Mouse (Mus musculus) brain, adult 2 months (tissue): ENCODE measurements at regions not wholly inside any gene's neighbourhood (a gene's known extent, or its start where the extent isn't known, plus 50 kb on each side); places are given as distances from the start of the nearest gene placed in this dataset.

Experiments
- DNase-seq: peaks from one replicate; pipeline ENCODE4 v3.0.0; 2011; ENCODE audit warnings: low read depth, low spot score

DNA sequence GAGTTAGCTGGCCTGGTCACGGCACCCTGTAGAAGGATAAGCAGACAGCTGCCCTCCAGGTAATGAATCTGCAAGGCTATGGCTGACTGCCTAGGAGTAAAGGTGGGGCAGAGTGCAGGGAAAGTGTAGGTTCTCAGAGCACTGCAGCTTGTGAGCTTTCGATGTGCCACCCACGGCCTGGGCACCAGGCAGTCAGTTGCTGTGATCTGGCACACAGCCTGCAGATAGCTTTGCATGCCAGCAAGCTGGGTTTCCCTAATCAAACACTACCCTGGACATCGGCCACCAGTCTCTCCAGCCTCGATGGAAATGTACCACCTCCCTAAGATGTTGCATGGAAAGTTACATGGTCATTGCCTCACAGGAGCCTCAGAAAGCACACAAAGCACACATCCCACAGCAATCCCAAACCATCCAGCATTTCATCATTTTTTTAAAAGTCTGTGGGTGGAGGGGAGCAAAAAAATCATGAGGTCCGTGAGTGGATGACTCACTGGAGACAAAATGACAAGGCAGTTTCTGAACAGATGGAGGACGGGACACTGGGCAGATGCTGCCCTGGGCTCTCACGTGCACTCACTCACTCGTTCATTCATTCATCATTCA is 112.7 kb downstream of the Ets2 start:
- peak; percentile 86 for DNase-seq

DNA sequence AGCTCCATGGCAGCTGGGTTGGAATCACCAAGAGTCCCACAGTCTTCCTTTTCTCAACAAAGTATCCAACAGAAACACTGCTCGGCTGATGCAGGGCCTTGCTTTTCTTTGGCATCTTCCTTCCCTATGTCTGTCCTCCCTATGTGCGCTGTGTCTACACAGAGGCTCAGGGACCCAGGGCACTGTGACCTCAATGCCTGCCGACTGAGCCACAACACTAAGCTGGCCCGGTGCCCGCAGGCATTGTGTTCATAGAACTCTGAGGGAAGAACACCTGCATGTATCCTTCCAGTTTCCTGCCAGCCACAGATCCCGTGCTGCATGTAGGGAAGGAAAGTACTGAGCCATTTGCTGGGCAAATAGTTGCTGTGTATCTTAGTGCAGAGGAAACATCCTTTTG is 109.2 kb downstream of the Ets2 start:
- no peak for DNase-seq

DNA sequence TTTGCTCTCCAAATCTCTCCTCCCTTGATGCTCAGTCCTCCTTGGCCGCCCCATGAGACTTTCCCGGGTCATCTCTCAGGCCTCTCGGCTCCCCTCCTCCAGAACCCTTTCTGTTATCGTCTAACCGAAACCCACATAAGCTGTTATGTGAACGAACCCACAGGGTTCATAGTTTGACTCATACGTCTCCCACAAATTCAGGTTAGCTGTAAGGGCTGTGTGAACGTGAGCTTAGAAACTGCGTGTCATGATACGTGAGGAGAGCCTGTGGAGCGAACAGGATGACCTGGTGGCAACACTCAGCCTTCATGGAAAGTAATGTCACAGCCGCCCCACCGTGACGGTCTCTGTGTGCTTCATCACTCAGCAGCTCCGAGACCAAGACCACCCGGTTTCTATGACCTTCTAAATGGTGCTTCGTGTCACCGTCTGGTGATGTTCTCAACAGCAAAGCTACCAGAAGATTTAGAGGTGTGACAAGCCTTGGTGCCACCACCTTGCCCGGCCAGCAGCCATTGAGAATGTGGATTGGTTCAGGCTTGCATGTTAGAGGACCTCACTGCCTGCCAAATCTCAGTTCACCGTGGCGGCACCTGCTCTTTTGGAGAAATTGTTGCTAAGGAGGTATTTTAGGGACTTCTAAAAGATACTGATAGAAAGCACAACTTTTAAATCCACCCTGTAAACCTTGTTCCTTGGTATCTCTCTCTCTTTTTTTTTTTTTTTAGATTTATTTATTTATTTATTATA is 107.4 kb downstream of the Ets2 start:
- DNase-seq = no peak

DNA sequence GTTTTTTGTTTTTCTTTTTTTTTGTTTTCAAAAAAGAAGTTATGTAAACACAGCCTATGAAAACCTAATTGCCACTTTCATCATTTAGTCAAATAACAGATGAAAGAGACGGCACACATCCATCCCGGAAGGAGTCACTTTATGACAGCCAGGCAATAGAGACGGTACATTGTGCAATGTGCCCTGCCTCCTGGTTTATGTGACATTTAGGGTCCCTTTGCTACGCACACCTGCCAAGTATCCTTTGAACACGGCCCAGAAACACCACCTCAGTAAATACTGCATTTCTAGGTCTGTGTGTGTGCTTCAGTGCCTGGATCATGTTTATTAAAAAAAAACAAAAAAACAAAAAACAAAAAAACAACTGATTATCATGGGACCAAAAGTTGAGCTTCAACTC is 104.6 kb downstream of the Ets2 start:
- DNase-seq = no peak

DNA sequence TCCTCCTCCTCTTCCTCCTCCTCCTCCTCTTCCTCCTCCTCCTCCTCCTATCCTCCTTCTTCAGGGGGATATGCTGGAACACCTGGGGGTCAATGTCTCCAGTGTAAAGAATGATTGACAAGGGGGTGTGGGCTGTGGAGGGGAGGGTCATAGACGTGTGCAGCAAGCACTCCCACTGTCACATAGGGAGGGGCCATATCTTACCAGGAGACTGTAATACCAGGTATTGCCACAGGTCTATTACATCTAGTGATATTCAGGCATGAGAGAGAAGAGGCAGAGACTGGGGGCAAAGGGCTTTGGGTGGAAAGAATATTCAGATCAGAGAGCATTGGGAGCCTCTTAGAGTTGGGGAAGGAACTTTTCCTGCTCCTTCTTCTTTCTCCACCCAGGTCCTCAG is 102.3 kb downstream of the Ets2 start:
- DNase-seq = no peak

- DNase-seq = peak; percentile 56
These were observed 100.8 kb downstream of the Ets2 start for GRCm38 (mm10) chr16:95802641-95803040.

GRCm38 (mm10) chr16:95802207-95802606 is 100.3 kb downstream of the Ets2 start:
- DNase-seq = peak; percentile 82

DNA sequence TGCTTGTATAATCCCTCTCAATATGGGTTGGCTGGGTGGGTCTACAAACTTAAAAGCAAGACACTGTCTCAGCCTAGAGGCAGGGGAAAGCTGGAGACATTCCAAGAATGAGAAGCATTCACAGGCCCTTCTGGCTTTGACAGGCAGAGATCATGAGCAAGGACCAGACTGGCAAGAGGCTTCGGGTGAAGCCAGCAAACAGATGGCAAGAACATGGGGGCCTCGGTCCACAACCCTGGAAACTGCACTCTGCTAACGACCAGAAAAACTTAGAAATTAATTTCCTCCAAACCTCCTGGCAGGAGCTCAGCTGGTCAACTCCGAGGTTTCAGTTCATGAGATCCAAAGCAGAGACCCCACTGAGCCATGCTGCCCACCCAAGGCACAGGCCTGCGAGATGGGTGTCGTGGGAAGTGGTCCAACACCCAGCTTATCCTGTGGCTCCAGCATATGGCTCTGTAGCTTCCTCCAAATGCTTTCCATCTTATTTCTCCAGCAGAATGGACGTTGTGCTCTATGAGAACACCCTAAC is 99.1 kb downstream of the Ets2 start:
- peak; percentile 93 for DNase-seq

GRCm38 (mm10) chr16:95798582-95798981 is 96.7 kb downstream of the Ets2 start:
- peak; percentile 85 for DNase-seq

- DNase-seq = no peak
These were observed 96.2 kb downstream of the Ets2 start for GRCm38 (mm10) chr16:95798099-95798498.

- DNase-seq = no peak
These were observed 95.3 kb downstream of the Ets2 start for GRCm38 (mm10) chr16:95797141-95797540.

DNA sequence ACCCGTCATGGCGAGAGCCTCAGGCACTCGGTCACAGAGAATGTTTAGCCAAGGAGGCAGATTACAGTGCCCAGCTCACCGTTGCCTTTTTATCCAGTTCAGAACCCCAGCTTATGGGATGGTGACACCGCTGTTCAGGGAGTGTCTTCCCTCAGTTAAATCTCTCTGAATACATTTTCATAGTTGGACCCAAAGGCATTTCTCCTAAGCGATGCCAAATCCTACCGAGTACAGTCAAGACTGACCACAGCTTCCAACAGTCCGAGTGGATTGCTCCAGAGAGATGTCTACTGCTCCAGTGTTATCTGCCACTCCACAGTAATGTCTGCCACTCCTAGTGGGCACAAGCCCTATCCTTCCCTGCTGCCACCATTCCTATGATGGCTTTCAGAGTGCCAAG is 93.0 kb downstream of the Ets2 start:
- no peak for DNase-seq

DNA sequence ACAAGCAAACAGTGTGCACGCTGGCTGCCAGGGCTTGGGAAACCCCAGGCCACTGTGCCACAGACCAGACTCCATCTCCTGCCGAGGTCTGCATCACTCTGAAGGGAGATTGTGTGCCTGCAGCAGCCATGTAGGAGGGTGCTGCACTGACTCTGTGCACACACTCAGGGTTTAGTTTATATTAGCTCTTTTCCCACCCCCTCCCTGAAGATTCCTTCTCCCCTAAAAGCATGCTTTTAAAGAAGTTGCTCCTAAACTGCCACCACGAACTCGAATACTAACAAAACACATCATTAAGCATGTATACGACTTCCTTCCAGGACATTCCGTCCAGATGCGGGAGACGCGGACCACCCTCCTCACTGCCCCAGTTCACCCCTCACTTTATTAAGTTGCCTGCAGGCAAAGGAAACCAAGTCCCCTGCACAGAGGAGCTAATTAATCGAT is 92.4 kb downstream of the Ets2 start:
- no peak for DNase-seq

DNA sequence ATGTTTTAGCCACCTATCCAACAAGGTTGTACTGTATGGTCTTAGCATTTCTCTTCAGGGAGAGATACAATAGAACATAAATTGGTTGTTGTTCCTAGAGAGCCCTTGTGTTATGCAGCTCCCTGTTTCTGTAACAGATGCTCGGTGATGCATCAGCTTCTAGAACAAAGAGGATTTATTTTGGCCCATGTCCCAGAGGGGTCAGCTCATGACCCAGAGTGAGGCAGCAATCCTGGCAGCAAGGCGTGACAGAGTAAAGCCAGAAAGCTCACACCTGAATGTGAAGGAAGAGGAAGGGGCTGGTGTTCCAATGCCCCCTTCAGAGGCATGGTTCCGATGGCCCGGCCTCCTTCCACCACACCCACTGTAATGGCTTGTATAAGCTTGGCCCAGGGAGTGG is 88.8 kb downstream of the Ets2 start:
- DNase-seq = no peak

- no peak for DNase-seq
These were observed 87.7 kb downstream of the Ets2 start for GRCm38 (mm10) chr16:95789548-95789947.

DNA sequence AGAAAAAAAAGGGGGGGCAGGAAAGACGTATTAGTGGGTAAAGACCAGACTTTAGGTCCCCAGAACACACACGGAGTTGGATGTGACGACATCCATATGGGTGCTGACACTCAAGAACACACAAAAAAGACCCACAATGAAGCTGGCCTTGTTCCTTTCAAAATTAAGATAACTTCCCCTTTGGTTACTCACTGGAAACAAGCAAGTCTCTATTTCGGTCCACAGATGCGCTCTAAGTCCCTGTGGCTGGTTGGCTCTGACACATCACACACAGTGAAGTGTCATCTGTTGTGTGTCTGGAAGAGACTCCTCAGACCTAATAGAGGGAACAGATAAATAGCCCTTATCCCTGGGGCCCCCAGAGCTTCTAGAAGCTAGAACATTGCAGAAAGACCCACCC is 79.8 kb downstream of the Ets2 start:
- no peak for DNase-seq

DNA sequence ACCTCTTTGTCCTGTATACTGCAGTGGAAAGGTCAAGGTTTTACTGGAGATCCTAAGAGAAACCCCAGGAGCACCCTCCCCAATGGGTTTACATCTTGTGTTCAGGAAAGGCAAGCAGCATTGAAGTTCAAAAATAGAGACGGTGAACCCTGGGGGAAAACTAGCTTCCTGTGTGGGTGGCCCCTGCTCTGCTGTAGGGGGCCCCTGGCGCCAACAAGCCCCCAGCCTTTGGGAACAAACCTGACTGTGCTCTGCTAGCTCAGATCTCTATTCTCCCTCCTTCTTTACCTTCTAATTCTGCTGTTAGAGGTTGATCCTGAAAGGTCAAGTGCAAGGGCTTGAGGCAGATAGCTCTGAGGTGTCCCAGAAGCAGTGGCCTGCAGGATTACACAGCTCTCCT is 78.6 kb downstream of the Ets2 start:
- no peak for DNase-seq

GRCm38 (mm10) chr16:95778845-95779722 is 77.2 kb downstream of the Ets2 start:
- no peak for DNase-seq

- DNase-seq = peak; percentile 76
These were observed 76.3 kb downstream of the Ets2 start for GRCm38 (mm10) chr16:95778173-95778572.

- DNase-seq = no peak
These were observed 74.9 kb downstream of the Ets2 start for GRCm38 (mm10) chr16:95776610-95777363.

DNA sequence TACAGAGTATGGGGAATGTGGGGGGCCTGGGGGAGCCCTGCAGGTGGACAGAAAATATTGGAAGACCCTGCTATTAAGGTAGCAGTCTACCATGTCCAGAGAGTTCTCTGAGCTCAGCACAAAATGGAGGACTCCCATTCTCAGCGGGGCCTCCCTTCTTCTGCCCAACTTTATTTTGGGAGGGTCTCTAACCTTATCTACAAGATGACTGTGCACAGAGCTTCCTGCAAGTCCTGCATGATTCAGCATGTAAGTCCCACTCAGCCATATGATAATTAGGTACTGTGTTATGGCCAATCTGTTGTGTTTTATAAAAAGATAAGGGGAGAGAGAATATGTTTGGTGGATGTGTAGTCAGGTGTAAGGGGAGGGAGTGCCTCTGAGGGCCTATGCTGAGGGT is 74.1 kb downstream of the Ets2 start:
- DNase-seq = no peak
